Mouse (Mus musculus) retina, adult 2 months (tissue): ENCODE measurements around the gene Gm20075.
A peak's percentile ranks its signal among the peaks of the same experiment; 100 is the strongest.
"Not testable (repeated sequence)": the region's sequence is repeated elsewhere in the genome, so short reads cannot be mapped to it uniquely, and the experiment has no call there.

ENCODE experiments used
- DNase-seq: peaks from one replicate; pipeline ENCODE4 v3.0.0-alpha.2; 2012; ENCODE audit warnings: low read depth, low spot score

The Gm20075 gene

DNA sequence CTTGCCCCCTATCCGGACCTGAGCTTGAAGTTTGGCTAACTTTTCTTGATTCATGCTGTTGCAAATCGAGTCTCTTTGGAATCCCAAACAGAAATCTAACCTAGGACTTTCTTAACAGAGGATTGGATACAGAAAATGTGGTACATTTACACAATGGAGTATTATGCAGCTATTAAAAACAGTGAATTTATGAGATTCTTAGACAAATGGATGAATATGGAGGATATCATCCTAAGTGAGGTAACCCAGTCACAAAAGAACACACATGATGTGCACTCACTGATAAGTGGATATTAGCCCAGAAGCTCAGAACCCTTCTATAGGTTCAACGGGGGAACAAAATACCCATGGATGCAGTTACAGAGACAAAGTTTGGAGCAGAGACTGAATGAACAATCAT, at the start of gene Gm20075:
TSS of gene Gm20075 (minus strand) at position 101 of the 400 bp plus-strand sequence.
- not testable (repeated sequence) for DNase-seq

DNA sequence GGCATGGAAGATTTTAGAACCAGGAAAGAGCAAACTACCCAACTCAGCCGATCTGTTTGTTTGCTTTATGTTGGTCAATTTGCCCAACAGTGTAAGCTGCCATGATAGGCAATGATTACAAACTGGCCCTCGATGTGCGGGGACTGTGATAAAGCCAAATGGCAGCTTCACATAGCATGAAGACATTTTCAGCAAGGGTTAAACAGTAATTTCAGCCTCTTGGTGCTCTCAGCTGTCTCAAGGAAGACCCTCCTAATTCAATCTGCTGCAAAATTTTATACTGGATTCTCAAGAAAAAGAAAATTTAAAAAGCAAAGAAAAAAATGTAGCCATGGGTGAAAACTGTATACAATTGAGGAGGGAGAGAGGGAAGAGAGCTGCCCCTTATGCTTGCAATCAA, 47.9 kb upstream of the Gm20075 start:
- DNase-seq = no peak

DNA sequence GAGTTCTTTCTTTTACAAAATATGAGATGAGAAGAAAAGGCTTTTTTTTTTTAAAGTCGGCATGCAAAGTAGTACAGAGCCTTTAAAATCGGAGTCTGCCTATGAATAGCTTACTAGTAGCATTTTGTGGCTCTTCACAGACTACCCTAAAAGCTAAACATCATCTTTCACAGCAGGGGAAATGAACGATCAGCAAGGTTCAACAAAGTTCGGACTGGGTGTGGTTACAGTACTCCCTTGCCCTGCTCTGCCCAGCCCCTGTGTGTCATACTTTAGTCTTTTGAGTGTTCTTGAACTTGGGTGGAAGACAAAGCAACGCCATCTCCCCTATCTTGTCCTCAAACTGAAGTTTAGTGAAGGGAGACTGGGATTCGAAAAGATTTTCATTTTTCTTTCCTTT, 45.5 kb upstream of the Gm20075 start:
- DNase-seq = no peak

DNA sequence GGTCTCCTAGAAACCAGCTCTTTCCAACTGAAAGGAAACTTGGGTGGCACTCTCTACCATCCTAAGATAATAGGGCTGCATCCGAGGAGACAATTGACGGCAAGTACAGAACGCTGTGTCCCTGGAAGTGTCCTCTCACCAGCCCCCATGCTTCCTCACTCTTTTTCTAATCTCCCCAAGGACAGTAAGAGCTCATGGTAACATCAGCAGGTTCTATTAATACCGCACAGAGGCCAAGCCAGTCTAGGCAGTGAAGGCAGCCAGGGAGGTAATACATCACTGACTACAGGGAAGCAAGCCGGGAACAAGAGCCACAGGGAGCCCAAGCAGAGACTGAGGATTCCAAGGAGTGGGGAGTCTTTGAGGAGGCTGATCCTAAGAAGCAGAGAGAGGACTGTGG, 43.8 kb upstream of the Gm20075 start:
- DNase-seq = no peak

DNA sequence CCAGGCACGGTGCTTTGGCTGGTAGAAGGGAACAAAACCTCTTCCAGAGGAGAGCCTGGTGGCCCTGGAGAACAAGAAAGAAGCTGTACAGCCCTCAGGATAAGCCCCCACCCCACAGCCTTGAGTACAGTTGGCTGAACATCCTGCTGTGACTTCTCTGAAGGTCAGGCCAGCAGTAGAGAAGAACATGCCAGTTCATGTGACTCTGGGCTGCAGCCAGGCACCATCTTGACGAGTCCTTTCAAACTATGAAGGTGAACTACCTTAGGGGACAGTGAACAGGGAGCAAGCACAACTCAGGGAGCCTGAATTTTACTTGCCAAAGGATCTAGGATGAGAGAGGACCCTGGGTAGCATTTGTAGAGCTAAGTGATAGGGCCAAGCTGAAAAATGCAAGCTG, 31.5 kb upstream of the Gm20075 start:
- DNase-seq = no peak

DNA sequence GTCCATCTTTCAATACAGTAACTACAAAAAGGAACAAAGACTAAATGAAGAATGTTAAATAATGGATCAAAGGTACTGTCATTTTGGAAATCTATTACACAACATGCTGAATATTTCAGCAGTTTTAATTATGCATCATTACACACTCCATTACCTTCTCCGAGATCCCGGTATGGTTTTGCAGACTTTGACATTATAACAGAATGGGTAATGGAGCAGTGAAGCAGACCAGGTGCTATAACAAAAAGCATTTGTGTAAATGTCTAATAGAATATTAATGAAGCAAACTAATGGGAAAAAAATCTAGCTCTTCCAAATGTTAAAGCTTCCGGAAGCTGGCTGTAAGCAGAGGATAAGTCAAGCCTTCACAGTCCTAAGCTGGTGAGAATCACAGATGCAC, 29.6 kb upstream of the Gm20075 start:
- no peak for DNase-seq

DNA sequence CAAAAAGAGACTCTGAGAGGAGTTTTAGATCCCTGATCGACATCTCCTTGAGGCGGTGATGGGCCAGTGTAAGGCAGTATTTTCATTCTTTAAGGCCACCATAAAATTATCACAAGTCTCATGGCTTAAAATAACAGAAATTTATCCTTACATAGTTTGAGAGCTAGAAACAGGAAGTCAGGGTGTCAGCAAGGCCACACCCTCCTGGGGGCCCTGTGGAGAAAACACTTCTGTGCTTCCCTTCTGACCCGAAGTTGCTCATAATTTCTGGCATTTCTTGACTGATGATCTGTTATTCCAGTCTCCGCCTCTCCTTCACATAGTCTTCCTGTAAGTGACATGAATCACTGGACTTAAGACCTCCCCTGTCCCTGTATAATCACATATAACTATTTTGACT, 25.2 kb upstream of the Gm20075 start:
- DNase-seq = no peak

DNA sequence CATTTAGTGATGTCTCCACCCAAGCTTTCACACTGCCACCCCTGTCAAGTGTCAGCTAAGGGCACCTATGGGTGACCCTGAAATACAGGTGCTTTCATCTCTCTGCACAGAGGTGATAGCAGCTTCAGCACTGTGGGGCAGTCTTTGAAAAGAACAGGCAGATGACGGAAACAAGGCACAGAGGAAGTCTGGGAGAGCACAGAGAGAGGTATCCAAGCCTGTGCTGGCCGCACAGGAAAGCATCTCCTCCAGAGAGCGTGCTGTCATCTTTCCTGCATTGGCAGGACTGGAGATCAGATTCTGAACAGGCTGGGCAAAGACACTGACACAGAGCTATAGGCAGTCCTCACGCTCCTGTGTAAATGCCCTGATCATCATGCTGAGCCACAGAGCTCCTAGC, 9.8 kb upstream of the Gm20075 start:
- DNase-seq = no peak

DNA sequence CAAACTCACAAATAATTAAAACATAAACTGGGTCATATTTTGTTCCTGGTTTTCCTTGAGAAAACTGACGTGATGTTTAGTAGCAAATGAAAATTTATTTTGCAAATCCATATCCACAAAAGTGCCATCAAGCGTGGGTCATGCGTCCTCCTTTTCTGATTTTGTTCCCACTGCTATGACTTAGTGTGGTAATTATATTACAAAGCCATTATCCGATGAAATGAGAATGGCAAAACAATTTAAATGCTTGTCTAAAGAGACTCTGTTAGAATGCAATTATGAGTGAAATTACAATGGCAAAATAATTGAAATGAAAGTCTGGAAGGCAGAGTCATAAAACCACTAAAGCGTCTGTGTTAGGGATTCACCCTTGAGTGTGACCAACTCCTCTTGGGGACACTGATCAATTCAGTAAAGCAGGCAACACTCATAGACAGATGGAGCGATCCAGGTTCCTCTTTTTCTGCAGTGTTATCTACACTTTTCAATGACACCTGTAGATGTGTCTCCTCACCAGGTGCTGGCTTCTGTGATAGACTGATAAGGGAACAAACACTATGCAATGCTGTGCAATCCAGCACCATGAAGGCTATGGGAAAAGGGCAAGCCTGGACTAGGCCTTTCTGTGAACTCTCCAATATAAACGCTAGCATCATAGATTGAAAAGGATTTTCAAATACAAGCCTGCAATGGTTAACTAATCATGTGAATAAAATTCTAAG, 4.6 kb upstream of the Gm20075 start:
- DNase-seq = no peak

DNA sequence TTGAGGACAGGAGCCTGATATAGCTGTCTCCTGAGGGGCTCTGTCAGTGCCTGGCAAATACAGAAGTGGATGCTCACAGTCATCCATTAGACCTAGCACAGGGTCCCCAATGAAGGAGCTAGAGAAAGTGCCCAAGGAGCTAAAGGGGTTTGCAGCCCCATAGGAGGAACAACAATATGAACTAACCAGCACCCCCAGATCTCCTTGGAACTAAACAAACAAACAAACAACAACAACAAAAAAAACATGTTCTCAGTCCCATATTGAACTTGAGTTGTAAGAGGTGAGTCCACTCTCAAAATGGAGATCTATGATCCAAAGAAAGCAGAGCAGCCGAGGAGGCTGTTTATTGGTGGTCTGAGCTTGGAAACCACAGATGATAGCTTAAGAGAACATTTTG, 578 bp upstream of the Gm20075 start, which contains the start of gene Gm17190:
TSS of gene Gm17190 (plus strand) at position 301 of the 400 bp plus-strand sequence.
- not testable (repeated sequence) for DNase-seq

DNA sequence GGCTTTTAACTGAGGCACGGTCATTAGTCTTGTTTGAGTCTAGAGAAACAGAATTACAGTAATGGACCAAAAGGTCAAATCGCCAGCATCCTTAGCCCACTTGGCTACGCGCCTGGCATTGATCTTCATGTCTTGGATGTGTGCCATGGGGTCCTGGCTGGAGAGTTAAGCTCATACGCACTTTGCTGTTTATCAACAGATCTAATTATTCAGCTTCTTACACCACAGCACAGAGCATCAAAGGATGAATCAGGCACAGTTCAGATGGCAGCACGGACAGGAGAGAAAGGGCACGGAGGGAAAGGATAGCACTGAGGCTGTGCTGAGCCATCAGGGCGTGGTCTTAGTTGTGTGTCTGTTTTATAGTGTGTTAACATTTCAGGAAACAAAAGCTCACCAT, 7.6 kb downstream of the Gm20075 start:
- DNase-seq = no peak

DNA sequence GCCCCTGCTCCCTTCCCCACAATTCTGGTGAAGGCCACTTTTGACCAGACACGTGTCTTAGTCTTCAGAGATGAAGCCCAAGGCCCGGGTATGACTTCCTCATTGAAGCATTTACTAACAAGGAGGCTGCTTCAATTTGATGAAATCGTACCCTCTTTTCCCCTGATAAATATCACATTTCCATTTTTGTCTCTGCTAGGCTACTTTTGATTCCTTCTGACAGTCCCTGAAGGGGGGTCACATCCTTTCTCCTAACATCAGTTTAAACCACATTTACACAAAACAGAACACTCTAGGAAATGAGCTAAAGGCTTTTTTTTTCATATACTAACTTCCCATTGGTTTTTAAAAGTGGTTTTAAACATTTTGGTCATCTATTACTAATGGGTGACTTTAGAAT, 28.4 kb downstream of the Gm20075 start:
- no peak for DNase-seq

DNA sequence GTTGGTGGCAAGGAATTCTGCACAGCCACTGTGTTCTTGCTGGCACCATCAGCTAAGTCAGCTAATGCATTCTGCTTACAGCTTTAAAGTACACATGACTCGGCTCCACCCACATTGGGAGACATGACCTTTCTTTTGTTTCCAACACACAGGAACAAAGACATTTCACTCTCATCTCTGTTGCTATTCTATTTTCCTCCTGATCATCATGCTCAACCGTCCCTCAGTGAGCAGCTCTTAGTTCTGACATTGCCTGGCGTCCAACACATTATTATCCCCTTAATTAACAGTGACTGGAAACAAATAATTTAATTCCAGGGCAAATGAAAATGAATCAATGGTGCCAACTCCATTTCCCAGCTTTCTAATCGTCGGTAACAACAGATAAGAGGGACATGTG, 35.8 kb downstream of the Gm20075 start:
- DNase-seq = no peak

DNA sequence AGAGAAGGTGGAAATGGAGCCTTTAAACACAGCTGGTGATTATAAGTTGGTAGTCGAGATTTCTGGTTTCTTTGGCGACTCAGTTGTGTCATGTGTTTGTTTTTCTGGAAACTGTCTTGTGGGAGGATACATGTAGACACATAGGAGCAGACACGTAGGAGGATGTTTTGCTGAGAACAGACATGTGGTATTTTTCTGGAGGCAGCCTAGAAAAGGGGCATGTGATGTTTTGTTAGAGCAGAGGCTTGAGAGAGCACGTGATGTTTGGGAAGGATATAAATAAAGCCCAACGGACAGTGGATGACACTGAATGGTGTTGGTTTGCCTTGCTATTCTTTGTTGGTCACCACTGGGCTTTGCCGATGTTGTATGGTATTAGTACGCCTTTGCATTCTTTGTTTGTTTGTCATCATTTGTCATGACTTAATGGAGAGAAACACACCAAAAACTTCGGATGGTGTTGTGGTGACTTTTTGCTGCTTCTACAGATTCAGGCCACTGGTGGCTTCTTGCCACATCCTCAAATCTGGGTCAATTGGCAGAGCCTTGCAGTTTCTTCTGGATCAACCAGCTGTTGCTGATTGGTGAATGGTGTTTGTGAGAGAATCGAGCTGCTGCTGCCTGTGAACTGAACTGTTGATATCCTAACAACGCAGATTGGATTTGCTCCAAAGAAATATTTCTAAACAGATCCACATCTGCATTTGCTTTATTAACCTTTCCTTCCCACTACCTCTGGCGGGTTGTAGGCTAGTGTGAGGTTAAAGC, 40.7 kb downstream of the Gm20075 start:
- no peak for DNase-seq

DNA sequence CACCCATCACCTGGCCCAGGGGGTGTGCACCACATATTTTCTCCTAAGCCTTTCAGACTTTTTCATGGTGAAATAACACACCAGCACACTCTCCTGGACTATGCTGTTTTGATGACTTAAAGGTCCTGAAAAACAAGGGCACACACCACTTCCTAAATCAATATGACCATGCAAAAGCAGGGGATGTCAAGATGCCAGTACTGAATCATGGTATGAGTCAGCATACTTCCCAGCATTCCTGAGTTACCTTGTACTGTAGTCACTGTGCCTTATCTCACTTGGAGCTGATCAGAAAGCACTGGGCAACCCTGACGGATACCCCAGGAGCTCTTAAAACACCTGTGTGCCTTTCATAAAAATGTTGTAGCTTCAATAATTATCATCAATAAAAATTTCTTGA, 41.6 kb downstream of the Gm20075 start:
- DNase-seq = no peak

DNA sequence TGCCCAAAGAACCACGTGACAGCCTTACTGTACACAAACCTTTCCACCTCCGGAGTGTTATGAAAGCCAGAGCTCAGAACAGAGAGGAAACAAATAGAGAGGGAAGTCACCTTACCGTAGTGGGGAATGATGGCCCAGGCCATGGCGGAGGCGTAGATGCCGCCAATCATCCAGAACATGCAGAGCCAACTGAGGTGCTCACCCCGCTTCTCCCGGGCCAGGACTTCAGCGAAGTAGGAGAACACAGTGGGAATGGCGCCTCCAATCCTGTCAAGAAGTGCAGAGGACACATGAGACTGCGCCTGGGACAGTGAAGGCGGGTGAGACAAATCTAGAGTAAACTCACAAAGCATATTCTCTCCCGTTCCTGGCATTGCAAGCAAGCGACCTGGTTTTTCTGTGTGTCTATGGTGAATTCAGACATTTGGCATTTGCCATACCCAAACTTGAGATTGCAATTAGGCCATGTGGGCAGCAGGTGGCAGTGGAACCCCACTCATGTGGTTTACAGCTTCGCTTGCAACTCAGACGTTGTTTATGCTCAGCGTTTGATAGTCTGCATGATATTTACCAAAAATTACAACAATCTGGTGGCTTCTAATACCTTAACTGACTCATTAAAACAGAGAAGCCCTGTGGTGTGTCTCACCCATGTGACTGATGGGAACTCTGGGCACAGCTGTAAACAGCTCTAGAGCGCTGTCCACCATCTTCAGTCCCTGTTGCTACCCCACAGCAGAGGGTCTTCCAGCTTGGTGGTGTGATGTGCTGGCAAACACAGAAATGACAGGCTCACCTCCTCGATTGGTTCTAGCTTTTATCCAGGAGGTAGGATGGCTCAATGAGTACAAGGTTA, 50.6 kb downstream of the Gm20075 start:
- peak; percentile 33 for DNase-seq
